In the genomic region with DNA sequence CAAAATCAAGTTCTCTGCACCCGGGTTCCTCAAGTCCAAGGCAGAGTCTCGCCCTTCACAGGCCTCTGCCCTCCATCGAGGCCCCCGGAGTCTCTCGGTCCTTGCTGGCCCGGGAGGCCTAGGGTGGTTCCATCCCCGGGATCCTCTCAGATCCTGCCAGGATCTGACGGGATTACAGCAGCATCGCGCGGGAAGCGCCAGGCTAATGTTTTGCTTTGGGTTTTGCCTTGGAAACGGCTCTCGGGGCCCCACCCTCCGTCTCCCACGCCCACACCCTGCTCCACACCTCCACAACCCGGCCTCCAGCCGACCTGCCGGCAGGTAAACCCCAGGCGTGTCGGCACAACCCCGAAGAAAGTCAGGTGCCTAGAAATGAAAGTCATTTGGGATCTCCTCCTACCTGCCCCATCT, we compare ENCODE assay signal across 8 mouse cellular contexts. TPM values are rescaled to one million over a fixed set of nuclear protein-coding genes. Genes with fewer than 3 reads are reported as not detected.
DNase-seq lines count a peak whose midpoint lies in the region; ATAC-seq and TF ChIP-seq lines count a peak whose summit lies in the region.

No protein-coding gene starts in this region.

- in situ Hi-C loops in ES-E14 (cut with MboI; ENCODE audit: low sequenced_read_pairs in 2 of 2, unreplicated experiment in 2 of 2), result no loop called here

- no peak for TF ChIP-seq CTCF in thymus, adult 2 months (IDR thresholded peaks at IDR 0.05; ENCODE audit: borderline replicate concordance, control insufficient read depth, extremely low read depth, insufficient read depth, low read length, poor library complexity)

- 1% methylated on average over 22 of the region's 22 CpGs for WGBS in heart, embryonic 11.5 days (ENCODE audit: insufficient replicate concordance)
- 2% methylated on average over 22 of the region's 22 CpGs for WGBS in stomach, embryonic 15.5 days
- WGBS in thymus, adult 2 months, result 4% methylated on average over 22 of the region's 22 CpGs

- H3K9me3 ChIP-seq in ES-E14 (ENCODE audit: control insufficient read depth, insufficient read depth, low read depth, low read length), result no peaks in the 10 kb centered on the region
- H3K9me3 ChIP-seq in heart, embryonic 11.5 days (replicated peaks; ENCODE audit: control insufficient read depth, low read length), result no peaks in the 10 kb centered on the region
- no peaks in the 10 kb centered on the region for H3K9me3 ChIP-seq in stomach, embryonic 15.5 days

- no peak overlapping the region for H3K27ac ChIP-seq in ES-E14 (ENCODE audit: insufficient read depth, low read depth, low read length, poor library complexity, severe bottlenecking)
- no peak overlapping the region for H3K27ac ChIP-seq in heart, embryonic 11.5 days (ENCODE audit: low read depth, low read length)
- no peak overlapping the region for H3K27ac ChIP-seq in stomach, embryonic 15.5 days
- no peak overlapping the region for H3K27ac ChIP-seq in thymus, adult 2 months (ENCODE audit: control insufficient read depth, insufficient read depth, low read length)

- peak overlapping the region; percentile 46; the same call in 1 of the 2 replicates for H3K9ac ChIP-seq in ES-E14 (ENCODE audit: insufficient read depth, low read depth, low read length, poor library complexity, severe bottlenecking)
- peak overlapping the region; percentile 72 for H3K9ac ChIP-seq in heart, embryonic 11.5 days (ENCODE audit: low read depth, low read length)
- H3K9ac ChIP-seq in stomach, embryonic 15.5 days, result no peak overlapping the region

- no peak for DNase-seq in ES-E14 (ENCODE audit: low read depth, low spot score)
- peak; percentile 60 for DNase-seq in embryo, embryonic 10.5 days (ENCODE audit: low spot score)
- peak; percentile 28 for DNase-seq in kidney, adult 9 months
- DNase-seq in lung, postnatal 10 days, result peak; percentile 68
- no peak for DNase-seq in thymus, adult 2 months
- no peak for DNase-seq in right cerebral cortex, postnatal 36 days (ENCODE audit: low spot score in 2 of 2)

- peak overlapping the region; percentile 97 for H3K4me2 ChIP-seq in heart, embryonic 11.5 days
- peak overlapping the region; percentile 97 for H3K4me2 ChIP-seq in stomach, embryonic 15.5 days

- no peak for TF ChIP-seq POLR2A in thymus, adult 2 months (IDR thresholded peaks at IDR 0.05; ENCODE audit: control insufficient read depth, extremely low read depth, insufficient read depth, low read length, poor library complexity)

- ATAC-seq in heart, embryonic 11.5 days (replicated peaks; ENCODE audit: insufficient number of reproducible peaks, low FRiP score, low TSS enrichment), result no peak
- 0 out of 2 replicates have a peak, but pooled peaks have one; percentile 10 for ATAC-seq in stomach, embryonic 15.5 days (ENCODE audit: insufficient read depth, low FRiP score, low read depth)

- H3K4me3 ChIP-seq in ES-E14 (ENCODE audit: insufficient read depth in 1 of 2, low read depth in 1 of 2, low read length in 2 of 2, poor library complexity in 1 of 2, severe bottlenecking in 1 of 2), result peak overlapping the region; percentile 63 to 87; a peak in 2 of 4 replicates
- H3K4me3 ChIP-seq in heart, embryonic 11.5 days (ENCODE audit: low read depth, low read length), result peak overlapping the region; percentile 66
- peak overlapping the region; percentile 56 for H3K4me3 ChIP-seq in stomach, embryonic 15.5 days (replicated peaks)
- H3K4me3 ChIP-seq in thymus, adult 2 months (ENCODE audit: control insufficient read depth, insufficient read depth, low read length), result no peak overlapping the region

- peaks cover 17% of the 10 kb centered on the region for H3K27me3 ChIP-seq in heart, embryonic 11.5 days (ENCODE audit: control insufficient read depth, insufficient read depth, low read length)
- H3K27me3 ChIP-seq in stomach, embryonic 15.5 days (replicated peaks), result peaks cover 44% of the 10 kb centered on the region
- H3K27me3 ChIP-seq in thymus, adult 2 months (ENCODE audit: control insufficient read depth, insufficient read depth, low read length), result peaks cover 23% of the 10 kb centered on the region

- peaks cover 10 to 19% of the 10 kb centered on the region in 2 experiments for H3K4me1 ChIP-seq in ES-E14 (ENCODE audit: control insufficient read depth in 2 of 2, insufficient read depth in 2 of 2, low read length in 2 of 2, poor library complexity in 1 of 2)
- H3K4me1 ChIP-seq in heart, embryonic 11.5 days (ENCODE audit: control insufficient read depth, insufficient read depth, low read length), result peaks cover 35% of the 10 kb centered on the region
- peaks cover 44% of the 10 kb centered on the region for H3K4me1 ChIP-seq in stomach, embryonic 15.5 days
- 0 out of 2 replicates have a peak, but pooled peaks cover 13% of the 10 kb centered on the region for H3K4me1 ChIP-seq in thymus, adult 2 months (replicated peaks; ENCODE audit: control insufficient read depth, insufficient read depth, low read length)

- H3K36me3 ChIP-seq in ES-E14 (ENCODE audit: control insufficient read depth, insufficient read depth, low read length, poor library complexity, severe bottlenecking), result no peaks in the 10 kb centered on the region
- H3K36me3 ChIP-seq in heart, embryonic 11.5 days (ENCODE audit: control insufficient read depth, insufficient read depth, low read length), result no peaks in the 10 kb centered on the region
- no peaks in the 10 kb centered on the region for H3K36me3 ChIP-seq in stomach, embryonic 15.5 days
- no peaks in the 10 kb centered on the region for H3K36me3 ChIP-seq in thymus, adult 2 months (ENCODE audit: control insufficient read depth, insufficient read depth, low read length)

TF ChIP-seq in ES-E14, 5 proteins besides CTCF, POLR2A, EP300 and RAD21:
- TF ChIP-seq MAFK (IDR thresholded peaks at IDR 0.05; ENCODE audit: insufficient read depth, low read depth, low read length) (no peak), CHD2 (IDR thresholded peaks at IDR 0.05; ENCODE audit: low read depth, low read length) (peak; percentile 85)
TF ChIP-seq in ES-E14: peak in this region for 1.

RNA-seq across cellular contexts. Expression of a gene that starts 20.2 kb away (rescaled TPM):
- not detected in 2 replicates for total RNA-seq in ES-E14 (2012; rRNA removed)
- not detected in 2 replicates for polyA plus RNA-seq in heart, embryonic 11.5 days (2014; fragmentation: Nextera tagmentation; extraction: Ambion mirVana)
- polyA plus RNA-seq in stomach, embryonic 15.5 days (2015; fragmentation: Nextera tagmentation; extraction: Ambion mirVana), result not detected in 2 replicates
- not detected in 2 replicates for polyA plus RNA-seq in thymus, adult 2 months (2012; rRNA removed)

RNA-seq across cellular contexts. Expression of a gene that starts 33.0 kb away (rescaled TPM):
- total RNA-seq in ES-E14 (2012; rRNA removed), result 5.1 and 8.0 TPM in 2 replicates
- polyA plus RNA-seq in heart, embryonic 11.5 days (2014; fragmentation: Nextera tagmentation; extraction: Ambion mirVana), result 13.7 and 17.4 TPM in 2 replicates
- 4.2 and 4.4 TPM in 2 replicates for polyA plus RNA-seq in stomach, embryonic 15.5 days (2015; fragmentation: Nextera tagmentation; extraction: Ambion mirVana)
- polyA plus RNA-seq in thymus, adult 2 months (2012; rRNA removed), result 3.2 and 4.2 TPM in 2 replicates

Comparison
In these comparisons a context has a peak if more than half of its experiments do, and no peak if none do; other contexts are left out.
1. DNase-seq: peak in embryo, embryonic 10.5 days (single experiment), kidney, adult 9 months (single experiment) and lung, postnatal 10 days (single experiment); none in ES-E14 (single experiment), thymus, adult 2 months (single experiment) and right cerebral cortex, postnatal 36 days (0 of 2).